Mouse (Mus musculus) lung, postnatal 0 days (tissue): ENCODE measurements around the gene Parl.

ENCODE experiments used
- CTCF ChIP-seq: IDR thresholded peaks from 2 replicates; pipeline ENCODE4 v1.5.1; 2016; ENCODE audit warnings: antibody characterized with exemption, mild to moderate bottlenecking
- EP300 ChIP-seq: IDR thresholded peaks from 2 replicates; pipeline ENCODE4 v1.6.1; 2016; ENCODE audit warnings: antibody characterized with exemption, mild to moderate bottlenecking, control low read depth

DNA sequence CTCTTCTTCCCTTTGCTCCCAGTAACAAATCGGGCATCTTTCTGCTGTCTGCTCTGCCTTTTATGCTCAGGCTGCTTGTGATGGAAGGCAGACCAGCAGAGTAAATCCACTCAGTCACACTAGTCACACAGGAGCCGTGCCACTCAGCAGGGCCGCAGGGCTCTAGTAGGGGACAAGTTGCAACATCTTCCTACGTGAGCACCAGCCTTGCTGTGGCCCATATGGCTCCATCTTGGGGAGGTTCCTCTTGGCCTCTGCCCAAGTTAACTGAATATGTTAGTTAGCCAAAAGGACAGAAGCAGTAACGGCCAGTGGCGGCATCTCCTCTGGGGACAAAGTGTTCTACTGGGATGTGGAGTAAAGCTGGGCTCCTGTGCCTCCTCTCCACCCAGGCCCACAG lies 14.6 kb upstream of the Parl start:
- TF ChIP-seq CTCF (no peak), EP300 (no peak)
